Mouse (Mus musculus): ENCODE measurements around the gene Prpf19. TPM values are rescaled to one million over a fixed set of nuclear protein-coding genes. Genes with fewer than 3 reads are reported as not detected.

Prpf19 gene
- polyA plus RNA-seq, 1 experiment from 2014 or later, result 47.1 TPM

DNA sequence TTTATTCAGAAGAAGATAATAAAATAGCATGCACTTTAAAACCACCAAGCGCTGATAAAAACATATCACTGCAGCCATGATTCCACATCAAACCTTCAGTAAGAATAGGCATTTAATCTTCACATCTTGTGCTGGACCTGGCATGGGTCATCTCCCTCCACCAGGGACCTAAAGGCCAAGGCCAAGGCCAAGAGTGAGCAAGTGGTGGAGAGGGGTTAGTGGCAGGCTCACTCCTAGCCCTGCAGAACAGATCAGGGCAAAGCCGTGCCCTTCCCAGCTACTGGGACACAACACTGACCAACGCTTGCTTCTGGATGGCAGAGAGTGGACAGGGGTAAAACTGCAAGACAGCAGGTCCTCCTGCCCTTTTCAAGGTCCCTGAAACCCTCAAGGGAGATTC lies 24.4 kb upstream of the Prpf19 start:
- Histone ChIP-seq H3K27me3 (ENCODE audit: poor library complexity, severe bottlenecking) (no peaks in the 10 kb centered on the region), H3K9me3 (no peaks in the 10 kb centered on the region; the same call in 1 of the 2 replicates), H3K36me3 (replicated peaks) (peaks cover 62% of the 10 kb centered on the region), H3K27ac (0 out of 2 replicates have a peak overlapping the region, but pooled peaks have one; percentile 98), H3K4me1 (peaks cover 40% of the 10 kb centered on the region), H3K4me3 (no peak overlapping the region)
- 83% methylated on average over 3 of the region's 3 CpGs for WGBS
- no peak for DNase-seq (ENCODE audit: extremely low spot score, low spot score)

DNA sequence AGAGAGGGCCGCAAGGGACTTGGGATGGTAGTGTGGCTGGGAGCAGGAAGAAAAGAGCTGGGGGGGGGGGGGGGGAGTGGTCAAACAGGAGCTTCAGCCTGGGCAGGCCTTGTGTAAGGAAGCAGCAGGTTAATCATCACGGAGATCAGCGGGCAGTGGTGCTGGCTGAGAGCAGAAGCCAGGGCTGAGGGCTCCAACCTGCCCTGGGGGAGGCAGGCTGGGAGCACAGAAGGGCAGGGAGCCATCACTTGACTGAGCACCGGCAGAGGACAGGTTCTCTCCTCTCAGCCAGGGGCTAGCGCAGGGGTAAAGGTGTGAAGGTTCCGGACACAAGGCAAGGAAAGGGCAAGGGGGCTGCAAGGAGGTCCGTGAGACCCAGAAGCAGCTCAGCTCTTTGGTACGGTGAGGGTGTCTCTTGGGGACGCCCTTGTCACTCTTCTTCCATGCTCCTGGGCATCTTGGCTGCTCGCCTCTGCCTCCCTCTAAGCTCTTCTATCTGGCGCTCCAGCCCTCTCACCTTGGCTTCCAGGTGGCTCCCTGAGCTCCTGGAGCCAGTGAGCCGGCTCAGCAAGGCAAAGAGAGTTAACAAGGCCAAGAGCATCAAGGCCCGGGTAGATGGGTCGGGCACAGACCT lies 23.6 kb upstream of the Prpf19 start:
- H3K27ac ChIP-seq, result 0 out of 2 replicates have a peak overlapping the region, but pooled peaks have one; percentile 98
- WGBS, result 81% methylated on average over 14 of the region's 14 CpGs
- no peak for DNase-seq (ENCODE audit: extremely low spot score, low spot score)
- H3K27me3 ChIP-seq (ENCODE audit: poor library complexity, severe bottlenecking), result no peaks in the 10 kb centered on the region
- no peak overlapping the region for H3K4me3 ChIP-seq
- H3K4me1 ChIP-seq, result peaks cover 40% of the 10 kb centered on the region
- no peaks in the 10 kb centered on the region; the same call in 1 of the 2 replicates for H3K9me3 ChIP-seq
- H3K36me3 ChIP-seq (replicated peaks), result peaks cover 54% of the 10 kb centered on the region

DNA sequence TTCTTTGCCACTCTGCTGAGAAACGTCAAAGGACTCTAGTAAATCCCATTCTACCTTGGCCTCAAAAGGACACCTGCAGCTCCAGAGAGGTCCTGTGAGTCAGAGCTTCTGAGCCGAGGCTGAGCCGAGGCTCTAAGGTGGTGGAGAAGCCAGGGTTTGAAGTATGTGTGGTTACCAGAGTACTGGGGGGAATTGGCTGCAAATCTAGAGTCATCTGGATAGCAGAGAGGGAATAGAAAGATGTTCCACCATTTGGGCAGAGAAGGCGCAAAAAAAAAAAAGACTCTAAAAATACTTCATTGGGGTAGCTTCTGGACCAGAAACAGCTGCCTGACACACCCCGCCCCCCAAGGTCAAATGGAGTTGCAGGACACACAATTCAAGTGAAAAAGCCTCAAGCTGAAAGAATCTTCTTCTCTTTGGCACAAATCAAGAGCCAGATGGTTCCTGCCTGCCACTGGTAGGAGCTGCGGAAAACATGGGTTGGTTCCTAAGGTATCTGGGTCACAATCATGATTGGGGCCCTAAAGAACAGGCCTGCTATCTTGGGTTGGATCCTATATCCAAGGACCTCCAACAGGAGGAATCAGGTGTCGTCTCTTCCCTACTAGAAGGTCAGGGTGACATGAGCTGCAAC lies 16.7 kb upstream of the Prpf19 start:
- WGBS, result 92% methylated on average over 7 of the region's 7 CpGs
- H3K4me3 ChIP-seq, result no peak overlapping the region

DNA sequence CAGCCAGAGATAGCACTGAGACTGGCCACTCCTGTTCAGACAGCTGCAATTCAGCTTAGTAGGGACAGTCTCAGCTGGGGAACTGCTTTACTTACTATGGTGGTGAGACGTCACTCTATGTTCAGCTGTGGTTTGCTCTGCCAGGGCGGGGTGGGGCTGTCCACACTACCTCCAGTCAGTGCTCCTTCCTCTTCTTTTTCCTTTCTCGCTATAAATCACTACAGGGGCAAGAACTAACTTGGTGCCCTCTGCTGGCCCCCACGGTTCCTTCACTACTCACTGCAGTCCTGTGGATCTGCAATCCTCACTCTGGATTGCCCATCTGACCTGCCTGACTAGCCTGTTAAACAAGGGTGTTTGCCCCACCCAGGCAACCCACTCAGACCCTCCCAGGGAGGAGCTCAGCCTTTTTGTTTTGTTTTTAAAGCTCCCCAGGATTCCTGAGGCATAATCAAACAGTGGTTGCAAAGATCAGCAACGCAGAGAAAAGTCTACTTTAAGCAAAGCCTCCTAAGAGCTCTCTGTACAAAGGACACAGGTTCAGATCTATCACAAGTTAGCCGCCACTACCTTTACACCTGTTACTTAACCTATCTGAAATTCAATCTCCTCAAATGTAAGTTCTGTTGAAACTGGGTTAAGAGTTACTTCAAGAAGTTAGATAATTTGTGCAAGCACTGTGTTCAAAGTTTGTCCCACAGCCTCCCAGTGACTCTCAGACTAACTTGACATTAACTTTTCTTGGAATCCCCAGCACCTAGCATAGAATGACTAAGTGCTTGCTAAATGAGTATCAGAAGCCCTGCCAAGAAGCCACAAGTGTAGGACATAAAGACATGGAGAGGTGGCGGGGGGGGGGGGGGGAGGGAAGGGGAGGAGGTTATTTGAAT lies 14.7 kb upstream of the Prpf19 start:
- H3K36me3 ChIP-seq (replicated peaks), result peaks cover 25% of the 10 kb centered on the region
- peak overlapping the region; percentile 95 for H3K27ac ChIP-seq
- 46% methylated on average over 7 of the region's 7 CpGs for WGBS
- peaks cover 8% of the 10 kb centered on the region for H3K9me3 ChIP-seq
- H3K4me3 ChIP-seq, result peak overlapping the region; percentile 60
- no peaks in the 10 kb centered on the region for H3K27me3 ChIP-seq (ENCODE audit: poor library complexity, severe bottlenecking)
- DNase-seq (ENCODE audit: extremely low spot score, low spot score), result no peak
- peaks cover 27% of the 10 kb centered on the region for H3K4me1 ChIP-seq

More for the DNA sequence above, 16.7 kb upstream of the Prpf19 start:
- peaks cover 27% of the 10 kb centered on the region for H3K4me1 ChIP-seq
- H3K27ac ChIP-seq, result no peak overlapping the region
- H3K9me3 ChIP-seq, result no peaks in the 10 kb centered on the region; the same call in 1 of the 2 replicates
- DNase-seq (ENCODE audit: extremely low spot score, low spot score), result no peak
- H3K27me3 ChIP-seq (ENCODE audit: poor library complexity, severe bottlenecking), result no peaks in the 10 kb centered on the region
- peaks cover 39% of the 10 kb centered on the region for H3K36me3 ChIP-seq (replicated peaks)

DNA sequence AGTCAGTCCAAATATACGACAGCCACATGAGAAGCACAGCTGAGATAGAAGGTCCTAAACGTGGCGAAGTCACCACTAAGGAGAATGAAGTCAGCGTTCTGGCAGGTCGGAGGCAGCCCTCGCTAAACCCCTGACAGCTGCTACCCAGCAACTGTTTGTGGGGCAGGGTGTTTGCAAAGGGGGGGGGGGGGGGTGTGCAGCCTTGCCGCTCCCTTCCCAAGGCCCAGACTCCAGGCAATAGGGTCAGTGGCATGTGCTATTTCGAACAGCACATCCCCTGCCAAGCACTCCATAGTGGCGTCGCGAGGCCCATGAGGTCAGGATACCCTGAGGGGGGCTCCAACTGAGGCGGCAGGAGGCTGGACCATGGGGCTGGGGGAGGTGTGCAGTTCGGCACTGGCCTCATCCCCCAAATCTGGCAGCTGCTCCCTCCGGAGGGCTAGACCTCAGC lies 14.0 kb upstream of the Prpf19 start:
- Histone ChIP-seq H3K27ac (peak overlapping the region; percentile 95), H3K9me3 (peaks cover 12% of the 10 kb centered on the region), H3K27me3 (ENCODE audit: poor library complexity, severe bottlenecking) (no peaks in the 10 kb centered on the region), H3K4me3 (peak overlapping the region; percentile 60), H3K4me1 (peaks cover 27% of the 10 kb centered on the region), H3K36me3 (replicated peaks) (peaks cover 24% of the 10 kb centered on the region)
- no peak for DNase-seq (ENCODE audit: extremely low spot score, low spot score)
- 3% methylated on average over 14 of the region's 14 CpGs for WGBS

DNA sequence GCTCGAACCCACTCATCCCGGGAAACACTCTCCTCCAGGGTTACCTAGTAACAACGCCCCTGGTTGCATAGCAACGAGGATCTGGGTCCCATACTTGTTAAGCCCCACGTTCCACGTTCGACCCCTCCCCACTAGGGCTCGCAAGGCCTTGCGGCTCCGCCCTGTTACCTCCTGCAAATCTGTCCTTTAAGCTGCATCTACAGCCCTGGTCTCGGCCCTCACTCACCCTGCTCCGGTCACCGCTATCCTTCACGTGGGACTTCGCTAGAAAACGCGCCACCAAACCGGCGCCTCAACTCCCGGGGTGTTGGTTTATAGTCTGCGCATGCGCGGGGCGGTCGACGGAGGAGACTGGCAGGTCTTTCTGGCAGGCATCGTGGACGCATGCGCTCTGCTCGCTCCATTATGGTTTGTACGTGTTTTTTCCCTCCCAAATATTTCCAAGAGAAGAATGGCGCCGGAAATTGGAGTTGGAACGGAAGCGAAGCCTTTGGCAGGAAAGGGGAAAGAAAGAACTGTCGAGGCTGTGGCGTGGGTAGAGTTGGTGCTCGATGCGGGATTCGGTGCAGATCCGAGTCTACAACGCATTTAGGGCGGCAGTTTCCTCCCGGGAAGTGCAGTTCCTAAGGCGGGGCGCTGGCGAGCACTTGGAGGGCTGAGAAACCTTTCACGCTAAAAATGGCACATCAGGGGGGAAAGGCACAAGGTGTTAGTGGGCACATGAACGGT lies 13.4 kb upstream of the Prpf19 start, which contains the start of gene Tmem109:
TSS of gene Tmem109 (minus strand) at position 576 of the 729 bp plus-strand sequence.
- peaks cover 16% of the 10 kb centered on the region for H3K9me3 ChIP-seq
- peak; percentile 97 for DNase-seq (ENCODE audit: extremely low spot score, low spot score)
- under 1% methylated on average over 49 of the region's 49 CpGs for WGBS
- peaks cover 27% of the 10 kb centered on the region for H3K4me1 ChIP-seq
- H3K4me3 ChIP-seq, result peak within 1 kb of the TSS; percentile 60
- H3K36me3 ChIP-seq (replicated peaks), result peaks cover 24% of the 10 kb centered on the region
- H3K27ac ChIP-seq, result peak within 1 kb of the TSS; percentile 95
- no peaks in the 10 kb centered on the region for H3K27me3 ChIP-seq (ENCODE audit: poor library complexity, severe bottlenecking)

DNA sequence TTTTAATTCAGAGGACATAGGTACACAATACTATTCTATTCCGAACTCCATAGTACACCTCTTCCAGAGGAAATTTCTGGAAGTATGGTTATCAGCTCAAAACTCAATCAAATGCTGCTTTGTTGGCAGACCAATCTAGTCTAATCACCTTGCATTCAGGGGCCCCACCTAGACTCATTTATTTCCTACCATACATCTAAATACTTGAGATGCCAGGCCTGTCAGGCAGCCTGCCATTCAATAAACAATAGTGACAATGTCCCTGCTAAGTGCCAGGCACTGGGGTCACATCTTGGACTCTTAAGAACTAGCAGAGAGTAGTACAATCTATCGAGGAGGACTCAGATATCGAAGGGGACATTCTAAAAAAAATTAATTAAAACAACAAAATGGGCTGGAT lies 2.8 kb upstream of the Prpf19 start:
- 93% methylated on average over 3 of the region's 3 CpGs for WGBS
- Histone ChIP-seq H3K9me3 (no peaks in the 10 kb centered on the region), H3K4me3 (no peak overlapping the region), H3K36me3 (replicated peaks) (peaks cover 3% of the 10 kb centered on the region), H3K27ac (no peak overlapping the region), H3K27me3 (ENCODE audit: poor library complexity, severe bottlenecking) (no peaks in the 10 kb centered on the region), H3K4me1 (peaks cover 15% of the 10 kb centered on the region)
- DNase-seq (ENCODE audit: extremely low spot score, low spot score), result no peak

DNA sequence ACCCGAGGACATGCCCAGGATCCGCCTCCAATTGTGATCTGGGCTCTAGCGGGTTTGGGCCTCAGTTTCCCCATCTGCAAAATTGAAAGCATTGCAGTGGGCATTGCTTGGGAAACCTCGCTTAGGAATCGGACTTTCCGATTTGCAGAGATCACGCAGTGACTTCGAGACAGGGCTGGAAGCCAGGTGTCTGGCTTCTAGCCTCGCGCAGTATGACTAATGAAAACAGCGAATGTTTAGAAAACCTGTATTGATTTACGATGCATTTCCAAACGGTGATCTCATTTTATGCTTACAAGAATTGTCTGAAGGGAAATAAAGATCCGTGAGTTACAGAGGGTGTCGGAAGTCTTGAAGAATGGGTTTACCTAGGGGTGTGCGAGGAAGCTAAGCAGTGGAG lies 677 bp downstream of the Prpf19 start:
- 3% methylated on average over 16 of the region's 16 CpGs for WGBS

DNA sequence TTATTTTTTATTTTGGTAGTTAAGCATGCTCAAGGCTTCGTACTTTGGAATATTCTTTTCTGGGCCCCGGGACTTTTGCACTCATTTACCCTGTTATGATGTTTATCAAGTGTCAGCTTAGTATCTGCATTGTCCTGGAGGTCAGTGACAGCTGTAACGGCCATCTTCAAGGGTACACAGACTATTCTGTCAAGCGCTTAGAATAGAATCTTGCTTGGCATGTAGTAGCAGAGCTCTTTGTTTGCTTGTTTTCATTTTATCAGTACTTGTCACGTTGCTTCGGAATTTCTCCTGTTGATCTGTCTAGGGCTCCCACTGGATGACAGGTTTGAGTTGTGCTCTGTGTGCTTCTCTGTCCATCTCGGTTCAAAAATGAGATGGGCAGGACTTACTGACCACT lies 1.8 kb downstream of the Prpf19 start:
- Histone ChIP-seq H3K27me3 (ENCODE audit: poor library complexity, severe bottlenecking) (no peaks in the 10 kb centered on the region), H3K4me1 (peaks cover 19% of the 10 kb centered on the region), H3K9me3 (no peaks in the 10 kb centered on the region), H3K4me3 (peak overlapping the region; percentile 93), H3K36me3 (replicated peaks) (peaks cover 50% of the 10 kb centered on the region), H3K27ac (no peak overlapping the region)
- no peak for DNase-seq (ENCODE audit: extremely low spot score, low spot score)
- 91% methylated on average over 7 of the region's 7 CpGs for WGBS

More for the DNA sequence above, 677 bp downstream of the Prpf19 start:
- no peaks in the 10 kb centered on the region for H3K9me3 ChIP-seq
- H3K27me3 ChIP-seq (ENCODE audit: poor library complexity, severe bottlenecking), result no peaks in the 10 kb centered on the region
- peak overlapping the region; percentile 93 for H3K4me3 ChIP-seq
- peaks cover 19% of the 10 kb centered on the region for H3K4me1 ChIP-seq
- peak overlapping the region; percentile 95 for H3K27ac ChIP-seq
- DNase-seq (ENCODE audit: extremely low spot score, low spot score), result no peak
- H3K36me3 ChIP-seq (replicated peaks), result peaks cover 38% of the 10 kb centered on the region

DNA sequence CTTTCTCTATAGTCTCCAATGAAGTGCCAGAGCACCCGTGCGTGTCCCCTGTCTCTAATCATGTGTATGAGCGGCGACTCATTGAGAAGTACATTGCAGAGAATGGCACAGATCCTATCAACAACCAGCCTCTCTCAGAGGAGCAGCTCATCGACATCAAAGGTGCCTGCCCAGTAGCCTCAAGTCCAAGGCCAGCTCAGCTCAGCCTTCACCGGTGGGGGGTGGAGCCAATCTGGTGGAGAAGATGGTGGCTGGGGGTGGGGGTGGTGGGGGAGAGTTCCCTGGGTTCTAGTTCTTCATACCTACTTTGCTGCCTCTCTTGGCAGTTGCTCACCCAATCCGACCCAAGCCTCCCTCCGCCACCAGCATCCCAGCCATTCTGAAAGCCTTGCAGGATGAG lies 2.5 kb downstream of the Prpf19 start:
- DNase-seq (ENCODE audit: extremely low spot score, low spot score), result no peak
- WGBS, result 91% methylated on average over 8 of the region's 8 CpGs
- H3K27me3 ChIP-seq (ENCODE audit: poor library complexity, severe bottlenecking), result no peaks in the 10 kb centered on the region
- peak overlapping the region; percentile 93; the same call in 1 of the 2 replicates for H3K4me3 ChIP-seq
- H3K9me3 ChIP-seq, result no peaks in the 10 kb centered on the region
- peaks cover 56% of the 10 kb centered on the region for H3K36me3 ChIP-seq (replicated peaks)
- no peak overlapping the region for H3K27ac ChIP-seq
- peaks cover 19% of the 10 kb centered on the region for H3K4me1 ChIP-seq

DNA sequence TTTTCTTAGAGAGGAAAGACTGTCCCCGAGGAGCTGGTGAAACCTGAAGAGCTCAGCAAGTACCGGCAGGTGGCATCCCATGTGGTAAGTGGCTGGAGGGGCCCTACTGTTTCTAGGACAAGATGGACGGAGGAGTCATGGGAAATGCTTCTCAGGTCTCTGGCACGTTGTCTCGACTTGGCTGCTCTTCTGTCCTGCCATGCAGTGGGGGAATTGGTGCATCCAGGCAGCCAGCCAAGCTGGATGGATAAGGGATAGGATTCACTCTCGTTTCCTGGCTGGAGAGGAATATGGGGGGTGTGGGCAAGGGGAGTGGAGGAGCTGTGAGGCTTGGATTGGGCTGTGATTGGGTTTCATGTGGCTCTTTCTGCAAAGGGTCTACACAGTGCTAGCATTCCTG lies 5.3 kb downstream of the Prpf19 start:
- WGBS, result 87% methylated on average over 6 of the region's 6 CpGs
- H3K36me3 ChIP-seq (replicated peaks), result peaks cover 84% of the 10 kb centered on the region
- no peak for DNase-seq (ENCODE audit: extremely low spot score, low spot score)

DNA sequence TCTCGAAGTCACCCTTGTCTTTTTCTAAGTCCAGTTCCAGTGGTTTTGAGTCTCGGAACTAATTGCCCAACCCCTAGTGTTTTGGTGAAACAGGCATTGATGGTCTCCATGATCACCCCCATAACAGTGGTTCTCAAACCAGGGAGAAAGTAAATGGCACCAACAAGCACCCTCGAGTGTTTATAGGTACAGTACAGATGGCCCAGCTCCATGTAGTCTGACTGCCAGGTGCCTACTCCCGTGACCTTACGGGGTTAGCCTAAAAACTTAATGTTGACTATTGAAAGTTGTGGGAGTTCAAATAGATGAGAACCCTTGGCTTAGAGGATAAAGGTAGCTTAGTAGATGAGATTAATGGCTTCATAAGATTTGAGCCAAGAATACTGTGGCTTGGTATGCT lies 6.0 kb downstream of the Prpf19 start:
- H3K4me3 ChIP-seq, result no peak overlapping the region
- peaks cover 92% of the 10 kb centered on the region for H3K36me3 ChIP-seq (replicated peaks)
- H3K27me3 ChIP-seq (ENCODE audit: poor library complexity, severe bottlenecking), result no peaks in the 10 kb centered on the region
- H3K4me1 ChIP-seq, result peaks cover 16% of the 10 kb centered on the region
- H3K9me3 ChIP-seq, result no peaks in the 10 kb centered on the region
- H3K27ac ChIP-seq, result no peak overlapping the region
- no peak for DNase-seq (ENCODE audit: extremely low spot score, low spot score)
- WGBS, result 96% methylated on average over 5 of the region's 5 CpGs

More for the DNA sequence above, 5.3 kb downstream of the Prpf19 start:
- H3K9me3 ChIP-seq, result no peaks in the 10 kb centered on the region
- H3K4me1 ChIP-seq, result peaks cover 19% of the 10 kb centered on the region
- H3K27ac ChIP-seq, result no peak overlapping the region
- H3K4me3 ChIP-seq, result no peak overlapping the region
- H3K27me3 ChIP-seq (ENCODE audit: poor library complexity, severe bottlenecking), result no peaks in the 10 kb centered on the region

Data from forebrain, embryonic 10.5 days (tissue).